Mouse (Mus musculus): ENCODE measurements around the gene Elavl3. TPM values are rescaled to one million over a fixed set of nuclear protein-coding genes. Genes with fewer than 3 reads are reported as not detected.

Elavl3 gene
- 115 and 117 TPM in 2 replicates for polyA plus RNA-seq (2012; rRNA removed)

DNA sequence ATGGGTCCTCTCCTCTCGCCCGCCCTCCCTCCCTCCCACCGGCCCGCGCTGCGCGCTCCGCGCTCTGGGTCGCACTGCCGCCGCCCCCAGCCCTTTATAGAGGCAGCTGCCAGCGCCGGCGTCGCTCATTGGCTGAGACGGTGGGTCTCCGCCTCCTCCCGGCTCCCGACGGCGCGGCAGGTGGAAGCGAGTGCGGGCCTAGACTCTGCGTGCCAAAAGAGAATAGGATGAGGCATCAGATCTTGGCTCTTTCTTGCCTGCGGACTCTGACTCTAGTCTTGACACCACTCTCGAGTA, at the start of gene Elavl3:
Gene Elavl3 (minus strand): TSS at position 66 of the 297 bp plus-strand sequence.
- Histone ChIP-seq H3K4me1 (ENCODE audit: control insufficient read depth, insufficient read depth, low read length) (peaks cover 7% of the 10 kb centered on the region; the same call in 1 of the 2 replicates), H3K27ac (ENCODE audit: insufficient read depth, low read length) (peak within 1 kb of the TSS; percentile 88), H3K4me3 (ENCODE audit: insufficient read depth, low read length) (peak within 1 kb of the TSS; percentile 84)
- peak; percentile 90 for TF ChIP-seq POLR2A (IDR thresholded peaks at IDR 0.05; ENCODE audit: extremely low read depth, insufficient read depth, low read length)
- no peak for TF ChIP-seq CTCF (IDR thresholded peaks at IDR 0.05; ENCODE audit: extremely low read depth, insufficient read depth, low read length)

DNA sequence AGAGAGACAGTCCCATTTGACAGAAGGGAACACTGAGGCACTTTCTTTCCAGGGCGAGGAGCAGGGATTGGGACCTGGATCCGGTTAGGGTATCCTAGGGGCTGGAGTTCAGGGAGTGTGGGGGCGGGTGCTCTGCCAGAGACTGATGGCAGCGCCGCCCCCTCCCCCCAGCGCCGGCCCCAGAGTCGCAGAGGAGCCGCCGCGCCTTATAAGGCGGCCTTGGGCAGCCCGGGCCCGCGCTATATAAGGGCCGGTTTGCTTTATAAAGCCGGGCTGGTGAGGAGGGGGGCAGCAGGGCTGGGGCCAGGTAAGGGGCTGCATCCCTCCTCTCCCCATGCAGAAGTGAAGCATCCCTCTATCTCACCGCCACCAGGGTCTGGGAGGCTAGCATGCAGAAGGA, 48.1 kb upstream of the Elavl3 start:
- TF ChIP-seq CTCF (IDR thresholded peaks at IDR 0.05; ENCODE audit: extremely low read depth, insufficient read depth, low read length): no peak
- no peak for TF ChIP-seq POLR2A (IDR thresholded peaks at IDR 0.05; ENCODE audit: extremely low read depth, insufficient read depth, low read length)
- Histone ChIP-seq H3K4me1 (ENCODE audit: control insufficient read depth, insufficient read depth, low read length) (no peaks in the 10 kb centered on the region; the same call in 1 of the 2 replicates), H3K27ac (ENCODE audit: insufficient read depth, low read length) (no peak overlapping the region)

GRCm38 (mm10) chr9:22098993-22099696, 47.3 kb upstream of the Elavl3 start, which contains the start of gene Cnn1:
Gene Cnn1 (plus strand): TSS chr9:22099216.
- H3K27ac ChIP-seq (ENCODE audit: insufficient read depth, low read length): no peak within 1 kb of the TSS
- H3K4me3 ChIP-seq (ENCODE audit: insufficient read depth, low read length): no peak within 1 kb of the TSS
- no peak for TF ChIP-seq CTCF (IDR thresholded peaks at IDR 0.05; ENCODE audit: extremely low read depth, insufficient read depth, low read length)
- TF ChIP-seq POLR2A (IDR thresholded peaks at IDR 0.05; ENCODE audit: extremely low read depth, insufficient read depth, low read length): no peak
- H3K4me1 ChIP-seq (ENCODE audit: control insufficient read depth, insufficient read depth, low read length): no peaks in the 10 kb centered on the region; the same call in 1 of the 2 replicates

More for the DNA sequence above, 48.1 kb upstream of the Elavl3 start:
- H3K4me3 ChIP-seq (ENCODE audit: insufficient read depth, low read length): no peak overlapping the region

DNA sequence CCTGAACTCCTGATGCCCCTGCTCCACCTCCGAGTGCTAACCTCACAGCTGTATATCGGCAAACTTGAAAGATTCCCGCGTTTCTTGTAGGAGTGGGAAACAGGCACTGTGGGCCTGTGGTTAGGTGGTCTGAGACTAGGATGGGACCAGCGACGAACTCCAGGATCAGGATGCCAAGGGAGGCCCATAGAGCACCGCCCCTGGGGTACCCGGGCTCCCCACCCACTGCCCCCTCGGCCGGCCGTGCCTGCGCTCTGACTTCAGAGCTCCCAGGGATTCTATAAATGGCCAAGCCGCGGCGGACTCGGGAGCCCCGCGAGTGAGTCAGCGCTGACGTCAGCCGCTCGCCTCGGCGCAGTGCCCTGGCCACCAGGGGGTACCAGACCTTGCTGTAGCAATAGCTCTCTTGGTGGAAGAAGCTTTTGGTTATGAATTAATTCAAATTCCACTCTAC, 44.1 kb upstream of the Elavl3 start:
- TF ChIP-seq POLR2A (IDR thresholded peaks at IDR 0.05; ENCODE audit: extremely low read depth, insufficient read depth, low read length) (no peak), CTCF (IDR thresholded peaks at IDR 0.05; ENCODE audit: extremely low read depth, insufficient read depth, low read length) (peak; percentile 48)
- Histone ChIP-seq H3K4me1 (ENCODE audit: control insufficient read depth, insufficient read depth, low read length) (no peaks in the 10 kb centered on the region; the same call in 1 of the 2 replicates), H3K27ac (ENCODE audit: insufficient read depth, low read length) (no peak overlapping the region), H3K4me3 (ENCODE audit: insufficient read depth, low read length) (no peak overlapping the region)

DNA sequence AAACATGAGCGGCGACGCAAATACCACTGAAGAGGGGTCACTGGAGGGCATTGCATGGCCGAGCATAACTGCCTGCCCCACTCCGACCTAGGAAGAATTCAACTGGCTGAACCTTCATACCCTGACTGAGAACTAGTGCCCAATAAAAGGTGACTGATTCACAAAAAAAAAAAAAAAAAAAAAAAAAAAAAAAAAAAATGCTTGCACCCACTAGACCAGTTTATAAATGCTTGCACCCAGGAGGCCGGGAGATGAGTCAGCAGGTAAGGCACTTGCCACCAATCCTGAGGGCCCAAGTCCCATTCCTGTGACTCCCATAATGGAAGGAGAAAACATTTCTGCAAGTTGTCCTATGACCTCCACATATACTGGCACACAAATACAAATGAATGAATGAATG, 40.9 kb upstream of the Elavl3 start:
- Histone ChIP-seq H3K4me1 (ENCODE audit: control insufficient read depth, insufficient read depth, low read length) (no peaks in the 10 kb centered on the region; the same call in 1 of the 2 replicates), H3K4me3 (ENCODE audit: insufficient read depth, low read length) (no peak overlapping the region), H3K27ac (ENCODE audit: insufficient read depth, low read length) (no peak overlapping the region)
- no peak for TF ChIP-seq CTCF (IDR thresholded peaks at IDR 0.05; ENCODE audit: extremely low read depth, insufficient read depth, low read length)
- no peak for TF ChIP-seq POLR2A (IDR thresholded peaks at IDR 0.05; ENCODE audit: extremely low read depth, insufficient read depth, low read length)

DNA sequence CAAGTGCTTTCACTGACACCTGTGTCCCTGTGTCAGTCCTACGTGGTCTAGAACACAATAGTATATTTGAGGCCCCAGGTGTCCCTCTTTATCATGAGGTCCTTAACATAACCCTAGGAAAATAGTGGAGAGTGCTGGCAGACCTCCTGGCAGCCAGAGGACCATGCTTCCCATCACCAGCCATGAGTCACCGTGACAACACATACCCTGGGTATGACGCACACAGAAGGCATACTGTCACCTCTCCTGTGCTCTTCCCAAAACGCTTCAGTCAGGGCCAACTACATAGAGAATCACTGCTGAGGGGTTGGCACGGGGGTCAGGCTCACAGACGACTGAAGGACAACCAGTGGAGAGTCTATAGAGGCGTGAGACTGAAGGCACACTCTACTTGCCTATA, 38.2 kb upstream of the Elavl3 start:
- Histone ChIP-seq H3K4me1 (ENCODE audit: control insufficient read depth, insufficient read depth, low read length) (no peaks in the 10 kb centered on the region), H3K27ac (ENCODE audit: insufficient read depth, low read length) (no peak overlapping the region), H3K4me3 (ENCODE audit: insufficient read depth, low read length) (no peak overlapping the region)
- TF ChIP-seq CTCF (IDR thresholded peaks at IDR 0.05; ENCODE audit: extremely low read depth, insufficient read depth, low read length): no peak
- no peak for TF ChIP-seq POLR2A (IDR thresholded peaks at IDR 0.05; ENCODE audit: extremely low read depth, insufficient read depth, low read length)

DNA sequence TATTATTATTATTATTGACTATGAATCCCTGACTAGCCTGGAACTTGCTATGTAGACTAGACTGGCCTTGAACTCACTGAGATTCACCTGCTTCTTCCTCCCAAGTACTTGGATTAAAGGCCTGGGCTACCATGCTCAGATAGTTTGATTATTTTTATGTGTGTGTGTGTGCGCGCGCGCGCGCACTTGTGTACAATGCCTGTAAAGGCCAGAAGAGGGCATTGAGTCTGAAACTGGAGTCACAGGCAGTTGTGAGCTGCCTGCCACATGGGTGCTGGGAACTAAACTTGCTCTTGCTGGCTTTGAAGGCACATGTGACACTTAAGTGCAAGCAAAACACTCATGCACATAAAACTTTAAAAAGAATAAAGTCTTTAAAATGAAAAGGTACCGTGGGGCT, 37.5 kb upstream of the Elavl3 start:
- no peak overlapping the region for H3K27ac ChIP-seq (ENCODE audit: insufficient read depth, low read length)
- TF ChIP-seq CTCF (IDR thresholded peaks at IDR 0.05; ENCODE audit: extremely low read depth, insufficient read depth, low read length) (no peak), POLR2A (IDR thresholded peaks at IDR 0.05; ENCODE audit: extremely low read depth, insufficient read depth, low read length) (no peak)
- H3K4me3 ChIP-seq (ENCODE audit: insufficient read depth, low read length): no peak overlapping the region
- H3K4me1 ChIP-seq (ENCODE audit: control insufficient read depth, insufficient read depth, low read length): no peaks in the 10 kb centered on the region

DNA sequence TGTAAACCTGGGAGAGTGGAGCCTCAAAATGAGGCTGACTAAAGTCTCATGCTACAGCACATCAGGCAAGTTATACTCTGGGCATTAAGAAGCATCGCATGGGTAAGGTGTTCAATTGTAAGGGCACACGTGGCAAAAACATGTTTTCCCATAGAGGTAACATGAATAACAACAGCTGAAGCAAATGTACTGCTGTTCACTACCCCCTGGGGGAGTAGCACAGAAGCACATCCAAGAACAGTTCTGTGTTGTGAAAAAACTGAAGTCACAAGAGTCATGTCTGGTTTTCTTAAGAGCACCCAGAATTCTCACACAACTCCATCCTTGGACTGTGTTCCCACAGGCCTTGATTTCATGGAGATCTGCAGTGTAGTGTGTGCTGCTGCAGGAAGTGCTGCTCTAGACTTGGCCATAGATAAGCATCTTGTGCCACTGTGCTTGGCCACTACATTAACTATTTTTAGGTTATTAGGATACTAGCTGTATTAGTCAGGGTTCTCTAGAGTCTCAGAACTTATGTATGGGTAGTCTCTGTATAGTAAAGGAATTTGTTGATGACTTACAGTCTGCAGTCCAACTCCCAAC, 35.3 kb upstream of the Elavl3 start:
- no peaks in the 10 kb centered on the region for H3K4me1 ChIP-seq (ENCODE audit: control insufficient read depth, insufficient read depth, low read length)
- H3K27ac ChIP-seq (ENCODE audit: insufficient read depth, low read length): no peak overlapping the region
- H3K4me3 ChIP-seq (ENCODE audit: insufficient read depth, low read length): no peak overlapping the region
- TF ChIP-seq POLR2A (IDR thresholded peaks at IDR 0.05; ENCODE audit: extremely low read depth, insufficient read depth, low read length): no peak
- no peak for TF ChIP-seq CTCF (IDR thresholded peaks at IDR 0.05; ENCODE audit: extremely low read depth, insufficient read depth, low read length)

- no peaks in the 10 kb centered on the region for H3K4me1 ChIP-seq (ENCODE audit: control insufficient read depth, insufficient read depth, low read length)
- no peak for TF ChIP-seq CTCF (IDR thresholded peaks at IDR 0.05; ENCODE audit: extremely low read depth, insufficient read depth, low read length)
- no peak for TF ChIP-seq POLR2A (IDR thresholded peaks at IDR 0.05; ENCODE audit: extremely low read depth, insufficient read depth, low read length)
- H3K27ac ChIP-seq (ENCODE audit: insufficient read depth, low read length): no peak overlapping the region
- peak overlapping the region; percentile 81 for H3K4me3 ChIP-seq (ENCODE audit: insufficient read depth, low read length)
Measured at GRCm38 (mm10) chr9:22086012-22086411, 34.2 kb upstream of the Elavl3 start.

Measured in cortical plate, adult 2 months (tissue).